Mouse (Mus musculus): ENCODE measurements around the gene Fabp1.

Gene Fabp1

GRCm38 (mm10) chr6:71199612-71200011 lies at the start of gene Fabp1:
Gene Fabp1 (plus strand): TSS chr6:71199827.
- DNase-seq (ENCODE audit: low read depth, low spot score), result no peak

- DNase-seq (ENCODE audit: low read depth, low spot score), result no peak
Measured at GRCm38 (mm10) chr6:71151098-71151497, 48.5 kb upstream of the Fabp1 start.

- no peak for DNase-seq (ENCODE audit: low read depth, low spot score)
Measured at GRCm38 (mm10) chr6:71153486-71153885, 46.1 kb upstream of the Fabp1 start.

- no peak for DNase-seq (ENCODE audit: low read depth, low spot score)
Measured at GRCm38 (mm10) chr6:71154861-71155260, 44.8 kb upstream of the Fabp1 start.

- no peak for DNase-seq (ENCODE audit: low read depth, low spot score)
Measured at GRCm38 (mm10) chr6:71156674-71157326, 42.8 kb upstream of the Fabp1 start.

- DNase-seq (ENCODE audit: low read depth, low spot score), result no peak
Measured at GRCm38 (mm10) chr6:71161290-71161689, 38.3 kb upstream of the Fabp1 start.

GRCm38 (mm10) chr6:71162269-71162668 lies 37.4 kb upstream of the Fabp1 start:
- no peak for DNase-seq (ENCODE audit: low read depth, low spot score)

GRCm38 (mm10) chr6:71164394-71164793 lies 35.2 kb upstream of the Fabp1 start:
- no peak for DNase-seq (ENCODE audit: low read depth, low spot score)

- peak; percentile 30 for DNase-seq (ENCODE audit: low read depth, low spot score)
Measured at GRCm38 (mm10) chr6:71166551-71167169, 33.0 kb upstream of the Fabp1 start.

- DNase-seq (ENCODE audit: low read depth, low spot score), result no peak
Measured at GRCm38 (mm10) chr6:71172812-71173580, 26.6 kb upstream of the Fabp1 start.

GRCm38 (mm10) chr6:71180596-71180995 lies 19.0 kb upstream of the Fabp1 start:
- no peak for DNase-seq (ENCODE audit: low read depth, low spot score)

GRCm38 (mm10) chr6:71184941-71185604 lies 14.6 kb upstream of the Fabp1 start:
- DNase-seq (ENCODE audit: low read depth, low spot score), result no peak

- no peak for DNase-seq (ENCODE audit: low read depth, low spot score)
Measured at GRCm38 (mm10) chr6:71189578-71189977, 10.0 kb upstream of the Fabp1 start.

- no peak for DNase-seq (ENCODE audit: low read depth, low spot score)
Measured at GRCm38 (mm10) chr6:71190501-71190900, 9.1 kb upstream of the Fabp1 start.

- no peak for DNase-seq (ENCODE audit: low read depth, low spot score)
Measured at GRCm38 (mm10) chr6:71193151-71193740, 6.4 kb upstream of the Fabp1 start.

- DNase-seq (ENCODE audit: low read depth, low spot score), result no peak
Measured at GRCm38 (mm10) chr6:71196107-71196506, 3.5 kb upstream of the Fabp1 start.

- no peak for DNase-seq (ENCODE audit: low read depth, low spot score)
Measured at GRCm38 (mm10) chr6:71197636-71198535, 1.7 kb upstream of the Fabp1 start.

- DNase-seq (ENCODE audit: low read depth, low spot score), result no peak
Measured at GRCm38 (mm10) chr6:71201925-71202324, 2.3 kb downstream of the Fabp1 start.

- no peak for DNase-seq (ENCODE audit: low read depth, low spot score)
Measured at GRCm38 (mm10) chr6:71203674-71204073, 4.0 kb downstream of the Fabp1 start.

- DNase-seq (ENCODE audit: low read depth, low spot score), result no peak
Measured at GRCm38 (mm10) chr6:71204166-71204565, 4.5 kb downstream of the Fabp1 start.

GRCm38 (mm10) chr6:71208691-71209090 lies 9.1 kb downstream of the Fabp1 start:
- no peak for DNase-seq (ENCODE audit: low read depth, low spot score)
